Mouse (Mus musculus): ENCODE data around the gene Rcbtb1.
"Not testable (repeated sequence)": the region's sequence is repeated elsewhere in the genome, so short reads cannot be mapped to it uniquely, and the experiment has no call there.

Rcbtb1 gene

DNA sequence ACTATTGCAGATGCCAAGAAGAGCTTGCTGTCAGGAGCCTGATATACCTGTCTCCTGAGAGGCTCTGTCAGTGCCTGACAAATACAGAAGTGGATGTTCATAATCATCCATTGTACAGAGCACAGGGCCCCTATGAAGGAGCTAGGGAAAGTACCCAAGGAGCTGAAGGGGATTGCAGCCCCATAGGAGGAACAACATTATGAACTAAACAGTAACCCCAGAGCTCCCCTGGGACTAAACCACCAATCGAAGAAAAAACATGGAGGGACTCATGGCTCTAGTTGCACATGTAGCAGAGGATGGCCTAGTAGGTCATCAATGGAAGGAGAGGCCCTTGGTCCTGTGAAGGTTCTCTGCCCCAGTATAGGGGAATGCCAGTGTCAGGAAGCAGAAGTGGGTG, 54.9 kb downstream of the Rcbtb1 start:
- in situ Hi-C loops (cut with MboI; ENCODE audit: low pct_unique_long_range_greater_than_20kb in 1 of 2, low sequenced_read_pairs in 2 of 2, unreplicated experiment in 1 of 2) = not testable (repeated sequence)

DNA sequence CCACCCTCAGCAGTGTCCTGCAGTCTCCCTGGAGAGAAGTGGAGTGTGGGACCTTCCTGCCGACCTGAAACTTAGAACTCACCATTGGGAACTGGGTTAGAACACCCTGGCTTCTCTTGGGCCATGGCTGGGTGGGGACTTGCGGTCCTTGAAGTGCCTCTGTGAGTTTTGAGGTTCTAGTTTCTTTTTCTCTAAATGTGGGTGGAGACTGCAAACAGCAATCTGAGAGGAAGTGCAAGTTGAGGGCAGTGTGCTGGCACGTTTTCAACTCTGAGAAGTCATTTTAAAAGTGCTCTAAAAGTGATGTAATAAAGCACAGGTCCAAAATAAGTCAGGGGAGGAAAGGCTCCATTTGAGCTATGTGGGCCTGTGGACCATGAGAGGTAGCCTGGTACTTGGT, 59.0 kb downstream of the Rcbtb1 start, which contains the start of gene Gm6904:
TSS of gene Gm6904 (minus strand) at position 161 of the 400 bp plus-strand sequence.
- in situ Hi-C loops (cut with MboI; ENCODE audit: low pct_unique_long_range_greater_than_20kb in 1 of 2, low sequenced_read_pairs in 2 of 2, unreplicated experiment in 1 of 2) = no loop called here

GRCm38 (mm10) chr14:59274961-59275360, 74.0 kb downstream of the Rcbtb1 start:
- in situ Hi-C loops (cut with MboI; ENCODE audit: low pct_unique_long_range_greater_than_20kb in 1 of 2, low sequenced_read_pairs in 2 of 2, unreplicated experiment in 1 of 2) = not testable (repeated sequence)

All from mouse embryonic stem cell (cell line).